Mouse (Mus musculus) embryonic fibroblast, embryonic 13.5 days (primary cell): ENCODE data around the gene Sympk. TPM values are rescaled to one million over a fixed set of nuclear protein-coding genes. Genes with fewer than 3 reads are reported as not detected.
A peak's percentile ranks its signal among the peaks of the same experiment; 100 is the strongest.

Experiments
- H3K27ac ChIP-seq: 2 replicates; pipeline ENCODE4 v1.5.1; 2012; ENCODE audit warnings: low read length, control low read depth, inconsistent platforms; ENCODE audit not compliant: insufficient read depth
- H3K4me1 ChIP-seq: 2 replicates; pipeline ENCODE4 v1.6.1; 2011; ENCODE audit warnings: low read length; ENCODE audit not compliant: control insufficient read depth, insufficient read depth
- H3K4me3 ChIP-seq: 2 replicates; pipeline ENCODE4 v1.5.1; 2011; ENCODE audit warnings: mild to moderate bottlenecking, control low read depth, low read length; ENCODE audit not compliant: insufficient read depth
- CTCF ChIP-seq: IDR thresholded peaks from 2 replicates; pipeline ENCODE4 v1.5.1; 2011; ENCODE audit warnings: mild to moderate bottlenecking, control low read depth, low read length, moderate library complexity, borderline replicate concordance; ENCODE audit not compliant: insufficient read depth
- POLR2A ChIP-seq: IDR thresholded peaks from 2 replicates; pipeline ENCODE4 v1.6.1; 2011; ENCODE audit warnings: low read depth, mild to moderate bottlenecking, control low read depth, low read length, moderate library complexity
- polyA plus RNA-seq: library from polyadenylated mRNA; stranded (reverse); fragments of >200 nt; gene quantifications from 2 replicates; pipeline ENCODE4 v1.2.4, GENCODE M21; 2011; ENCODE audit warnings: low read depth; ENCODE audit not compliant: missing spikeins, insufficient read length

Gene Sympk
- polyA plus RNA-seq, 1 experiment = 72.6 TPM

GRCm38 (mm10) chr7:19049252-19049651 lies 25.1 kb downstream of the Sympk start:
- TF ChIP-seq POLR2A = no peak
- TF ChIP-seq CTCF = no peak
- Histone ChIP-seq H3K4me3 (no peak overlapping the region), H3K27ac (no peak overlapping the region), H3K4me1 (no peaks in the 10 kb centered on the region)

- H3K27ac ChIP-seq = no peak overlapping the region
- H3K4me1 ChIP-seq = no peaks in the 10 kb centered on the region
- TF ChIP-seq POLR2A (no peak), CTCF (no peak)
- H3K4me3 ChIP-seq = no peak overlapping the region
Observed at GRCm38 (mm10) chr7:19050172-19050571, 26.0 kb downstream of the Sympk start.

- no peak for TF ChIP-seq POLR2A
- no peak for TF ChIP-seq CTCF
- H3K27ac ChIP-seq = no peak overlapping the region
Observed at GRCm38 (mm10) chr7:19051161-19051560, 27.0 kb downstream of the Sympk start.

GRCm38 (mm10) chr7:19052345-19053135 lies 28.4 kb downstream of the Sympk start:
- Histone ChIP-seq H3K4me1 (no peaks in the 10 kb centered on the region), H3K27ac (no peak overlapping the region), H3K4me3 (no peak overlapping the region)
- TF ChIP-seq POLR2A (no peak), CTCF (no peak)

More at GRCm38 (mm10) chr7:19051161-19051560, 27.0 kb downstream of the Sympk start:
- H3K4me3 ChIP-seq = no peak overlapping the region
- no peaks in the 10 kb centered on the region for H3K4me1 ChIP-seq

- H3K4me1 ChIP-seq = no peaks in the 10 kb centered on the region
- no peak for TF ChIP-seq POLR2A
- TF ChIP-seq CTCF = no peak
- H3K27ac ChIP-seq = no peak overlapping the region
- H3K4me3 ChIP-seq = no peak overlapping the region
Observed at GRCm38 (mm10) chr7:19053136-19053532, 29.0 kb downstream of the Sympk start.

GRCm38 (mm10) chr7:19054047-19054776 lies 30.0 kb downstream of the Sympk start, which contains the start of gene Rsph6a:
TSS of gene Rsph6a (plus strand) at chr7:19054690.
- TF ChIP-seq POLR2A = no peak
- peak; percentile 68 for TF ChIP-seq CTCF
- Histone ChIP-seq H3K27ac (no peak within 1 kb of the TSS), H3K4me3 (no peak within 1 kb of the TSS), H3K4me1 (no peaks in the 10 kb centered on the region)

- Histone ChIP-seq H3K27ac (no peak overlapping the region), H3K4me1 (no peaks in the 10 kb centered on the region), H3K4me3 (no peak overlapping the region)
- TF ChIP-seq POLR2A (no peak), CTCF (no peak)
Observed at GRCm38 (mm10) chr7:19054777-19055076, 30.6 kb downstream of the Sympk start.

GRCm38 (mm10) chr7:19055108-19055507 lies 30.9 kb downstream of the Sympk start:
- TF ChIP-seq POLR2A = no peak
- no peak for TF ChIP-seq CTCF
- H3K4me3 ChIP-seq = no peak overlapping the region
- H3K4me1 ChIP-seq = no peaks in the 10 kb centered on the region
- no peak overlapping the region for H3K27ac ChIP-seq

GRCm38 (mm10) chr7:19057405-19057804 lies 33.2 kb downstream of the Sympk start:
- H3K4me1 ChIP-seq = no peaks in the 10 kb centered on the region
- TF ChIP-seq POLR2A (no peak), CTCF (no peak)
- H3K4me3 ChIP-seq = no peak overlapping the region
- no peak overlapping the region for H3K27ac ChIP-seq

GRCm38 (mm10) chr7:19065896-19066295 lies 41.7 kb downstream of the Sympk start:
- H3K4me3 ChIP-seq = no peak overlapping the region
- TF ChIP-seq POLR2A (no peak), CTCF (no peak)
- H3K27ac ChIP-seq = no peak overlapping the region
- H3K4me1 ChIP-seq = no peaks in the 10 kb centered on the region
